Mouse (Mus musculus) embryonic fibroblast, embryonic 13.5 days (primary cell): ENCODE measurements around the gene Tmem164. TPM values are rescaled to one million over a fixed set of nuclear protein-coding genes. Genes with fewer than 3 reads are reported as not detected.

Experiments used
- H3K27ac ChIP-seq: 2 replicates; pipeline ENCODE4 v1.5.1; 2012; ENCODE audit warnings: low read length, control low read depth, inconsistent platforms; ENCODE audit not compliant: insufficient read depth
- H3K4me1 ChIP-seq: 2 replicates; pipeline ENCODE4 v1.6.1; 2011; ENCODE audit warnings: low read length; ENCODE audit not compliant: control insufficient read depth, insufficient read depth
- H3K4me3 ChIP-seq: 2 replicates; pipeline ENCODE4 v1.5.1; 2011; ENCODE audit warnings: mild to moderate bottlenecking, control low read depth, low read length; ENCODE audit not compliant: insufficient read depth
- CTCF ChIP-seq: IDR thresholded peaks from 2 replicates; pipeline ENCODE4 v1.5.1; 2011; ENCODE audit warnings: mild to moderate bottlenecking, control low read depth, low read length, moderate library complexity, borderline replicate concordance; ENCODE audit not compliant: insufficient read depth
- POLR2A ChIP-seq: IDR thresholded peaks from 2 replicates; pipeline ENCODE4 v1.6.1; 2011; ENCODE audit warnings: low read depth, mild to moderate bottlenecking, control low read depth, low read length, moderate library complexity
- polyA plus RNA-seq: library from polyadenylated mRNA; stranded (reverse); fragments of >200 nt; gene quantifications from 2 replicates; pipeline ENCODE4 v1.2.4, GENCODE M21; 2011; ENCODE audit warnings: low read depth; ENCODE audit not compliant: missing spikeins, insufficient read length

Gene Tmem164
- polyA plus RNA-seq, 1 experiment = 68.6 TPM

DNA sequence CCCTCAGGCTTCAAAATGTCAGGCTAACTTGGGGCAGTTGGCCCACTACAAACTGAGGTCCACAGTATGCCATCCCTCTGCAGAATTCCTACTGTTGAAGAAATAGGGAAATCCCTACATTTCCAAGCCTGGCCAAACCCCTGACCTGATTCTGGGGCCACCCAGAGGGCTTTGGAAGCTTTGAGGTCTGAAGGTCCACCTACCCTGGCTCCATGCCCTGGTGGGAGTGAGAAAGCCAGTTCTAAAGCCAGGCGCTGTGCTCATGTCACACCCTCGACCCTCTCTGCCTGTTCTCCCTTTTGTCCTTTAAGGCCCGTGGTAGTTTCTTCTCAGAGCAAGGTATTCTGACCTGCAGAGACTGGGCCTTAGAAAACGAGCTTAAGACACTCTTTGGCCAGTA, 94.9 kb downstream of the Tmem164 start:
- Histone ChIP-seq H3K4me1 (no peaks in the 10 kb centered on the region), H3K27ac (no peak overlapping the region), H3K4me3 (no peak overlapping the region)
- TF ChIP-seq CTCF (no peak), POLR2A (no peak)

DNA sequence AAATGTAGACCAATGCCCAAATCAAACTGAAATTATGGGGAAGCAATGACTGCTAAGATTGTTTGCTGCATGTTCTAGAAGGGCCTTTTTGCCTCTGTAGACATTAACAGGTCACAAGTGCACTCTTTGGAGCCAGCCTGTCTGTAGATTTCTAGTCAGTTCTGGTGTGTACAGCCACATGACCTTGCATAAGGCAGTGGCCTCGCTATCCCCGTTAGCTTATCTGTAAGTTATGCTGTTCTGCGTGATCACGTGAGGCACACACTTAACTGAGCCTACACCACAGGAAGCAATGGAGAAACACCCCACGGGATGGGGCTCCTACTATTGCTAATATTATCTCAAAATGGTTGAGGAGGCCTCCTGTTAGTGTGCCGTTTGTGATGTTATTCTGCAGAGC, 97.4 kb downstream of the Tmem164 start:
- no peak for TF ChIP-seq POLR2A
- TF ChIP-seq CTCF = no peak
- Histone ChIP-seq H3K4me1 (no peaks in the 10 kb centered on the region), H3K4me3 (no peak overlapping the region), H3K27ac (no peak overlapping the region)

DNA sequence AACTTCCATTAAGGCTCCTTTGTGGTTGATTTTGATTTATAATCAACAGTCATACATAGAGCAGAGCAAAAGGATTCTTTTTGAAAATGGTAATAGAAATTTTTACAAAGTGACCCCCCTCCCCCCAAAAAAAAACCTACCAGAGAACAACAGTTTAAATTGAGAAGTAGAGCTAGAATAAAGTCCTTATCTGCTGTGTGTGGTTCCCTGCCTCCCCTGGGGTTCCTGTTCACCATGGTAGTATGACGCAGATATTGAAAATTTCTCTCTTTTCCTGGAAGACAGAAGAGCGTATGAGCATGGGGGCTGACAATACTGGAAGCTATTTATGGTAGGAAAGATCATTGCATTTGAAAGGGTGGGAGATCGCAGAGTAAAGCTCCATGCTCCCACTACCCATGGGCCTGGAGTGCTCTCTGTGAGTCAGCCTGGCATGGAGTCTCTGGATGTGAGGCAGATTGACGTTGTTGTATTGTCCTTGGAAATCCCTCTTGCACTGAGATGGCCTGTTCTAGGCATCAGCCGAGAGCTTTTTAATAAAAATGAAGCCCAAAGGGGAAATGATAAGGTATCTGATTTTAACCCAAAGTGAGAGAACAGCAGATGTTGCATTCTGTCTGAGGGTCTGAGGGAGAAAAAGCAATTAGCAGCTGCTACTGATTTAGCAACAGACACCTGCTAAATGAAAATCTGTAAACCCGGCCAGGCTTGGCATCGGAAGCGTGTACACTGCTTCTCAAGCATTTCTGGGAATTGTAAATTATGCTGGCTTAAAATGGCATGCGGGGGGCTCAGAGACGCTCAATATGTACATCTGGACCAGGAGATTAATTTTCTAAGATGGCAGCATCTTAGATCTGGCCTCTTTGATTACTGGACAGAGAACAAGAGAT, 105.2 kb downstream of the Tmem164 start:
- Histone ChIP-seq H3K27ac (no peak overlapping the region), H3K4me3 (no peak overlapping the region), H3K4me1 (no peaks in the 10 kb centered on the region)
- TF ChIP-seq POLR2A = no peak
- no peak for TF ChIP-seq CTCF

DNA sequence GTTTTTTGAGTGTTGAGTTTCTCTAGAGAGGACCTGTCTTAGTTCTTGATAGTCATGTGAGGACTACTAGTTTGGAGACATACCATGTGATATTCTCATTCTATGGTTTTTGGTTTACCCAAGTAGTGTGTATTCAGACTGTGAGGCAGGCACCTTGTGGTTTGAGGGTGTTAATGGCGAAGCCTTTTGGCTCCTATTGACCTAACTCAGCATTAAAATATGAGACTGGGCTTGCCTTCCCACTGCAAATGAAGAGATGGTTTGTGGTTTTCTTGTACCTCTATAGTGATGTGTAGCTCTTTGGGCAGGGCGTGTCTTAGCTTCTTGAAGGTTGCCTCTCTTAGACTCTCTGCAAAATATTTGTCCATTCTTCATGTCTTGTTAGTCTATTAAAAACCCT, 111.0 kb downstream of the Tmem164 start:
- Histone ChIP-seq H3K4me1 (no peaks in the 10 kb centered on the region), H3K27ac (no peak overlapping the region), H3K4me3 (no peak overlapping the region)
- TF ChIP-seq POLR2A (no peak), CTCF (no peak)

DNA sequence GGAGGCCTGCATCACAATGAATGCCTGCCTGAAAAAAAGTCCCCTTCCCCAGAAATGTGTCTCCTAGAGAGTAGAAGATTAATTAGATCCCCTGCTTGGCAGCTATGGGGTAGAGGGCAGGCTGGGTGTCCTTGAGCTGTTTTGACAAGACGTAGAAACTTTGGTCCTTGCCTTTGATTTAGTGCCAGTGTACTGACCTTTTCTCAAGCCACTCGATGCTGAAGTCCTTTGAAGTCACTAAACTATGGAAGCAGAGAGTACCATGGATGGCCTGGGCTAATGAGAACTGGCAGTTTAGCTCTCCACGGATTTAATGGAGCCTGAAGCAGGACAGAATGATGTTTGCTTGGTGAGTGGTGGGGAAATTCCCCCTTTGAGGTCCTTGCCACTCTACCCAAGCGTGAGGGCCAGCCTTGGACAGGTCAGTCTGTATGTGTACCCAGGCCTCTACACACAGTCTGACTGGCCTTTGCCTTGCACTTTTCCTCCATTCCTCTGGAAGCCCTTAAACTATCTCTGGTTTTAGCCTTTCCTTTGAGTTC, 112.9 kb downstream of the Tmem164 start:
- no peak overlapping the region for H3K27ac ChIP-seq
- no peaks in the 10 kb centered on the region for H3K4me1 ChIP-seq
- H3K4me3 ChIP-seq = no peak overlapping the region
- TF ChIP-seq CTCF (no peak), POLR2A (no peak)

DNA sequence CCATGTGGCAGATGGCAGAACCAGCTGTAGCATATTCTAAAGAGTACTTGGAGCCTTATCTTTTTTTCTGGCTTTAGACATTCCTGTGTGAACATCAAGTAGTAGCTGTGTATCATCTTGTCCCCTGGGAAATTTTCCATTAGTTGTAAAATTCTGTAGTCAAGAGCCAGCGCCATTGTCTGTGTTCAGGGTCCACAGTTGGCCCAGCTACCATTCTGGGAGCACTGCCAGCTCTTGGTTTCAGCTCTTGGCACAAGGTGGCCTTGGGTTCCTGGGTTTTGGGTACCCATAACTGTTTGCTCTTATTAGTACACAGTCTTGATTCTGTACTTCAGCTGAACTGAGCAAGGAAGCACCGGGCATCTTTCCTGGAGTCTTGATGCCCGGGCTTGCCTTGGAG, 123.4 kb downstream of the Tmem164 start:
- Histone ChIP-seq H3K4me3 (no peak overlapping the region), H3K4me1 (no peaks in the 10 kb centered on the region), H3K27ac (no peak overlapping the region)
- TF ChIP-seq CTCF (no peak), POLR2A (no peak)

DNA sequence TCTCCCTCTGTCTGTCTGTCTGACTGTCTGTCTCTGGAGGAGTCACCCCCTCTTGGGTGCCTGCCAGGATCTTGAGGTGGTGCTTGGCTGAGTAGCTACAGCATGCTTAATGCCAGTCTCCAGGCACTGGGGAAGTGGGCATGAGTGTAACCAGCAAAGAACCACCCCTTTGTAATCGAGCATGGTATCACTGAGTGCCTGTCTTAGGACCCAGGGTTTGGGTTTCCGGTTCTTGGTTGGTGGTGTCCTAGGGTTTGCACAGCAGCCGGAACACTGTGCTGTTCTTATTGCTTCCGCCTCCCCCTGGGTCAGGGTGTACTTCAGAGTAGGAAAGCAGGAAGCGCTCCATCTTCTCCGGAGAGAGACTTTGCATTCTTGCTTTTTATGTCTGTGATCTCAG, 124.9 kb downstream of the Tmem164 start:
- Histone ChIP-seq H3K27ac (no peak overlapping the region), H3K4me3 (no peak overlapping the region), H3K4me1 (no peaks in the 10 kb centered on the region)
- no peak for TF ChIP-seq POLR2A
- no peak for TF ChIP-seq CTCF

DNA sequence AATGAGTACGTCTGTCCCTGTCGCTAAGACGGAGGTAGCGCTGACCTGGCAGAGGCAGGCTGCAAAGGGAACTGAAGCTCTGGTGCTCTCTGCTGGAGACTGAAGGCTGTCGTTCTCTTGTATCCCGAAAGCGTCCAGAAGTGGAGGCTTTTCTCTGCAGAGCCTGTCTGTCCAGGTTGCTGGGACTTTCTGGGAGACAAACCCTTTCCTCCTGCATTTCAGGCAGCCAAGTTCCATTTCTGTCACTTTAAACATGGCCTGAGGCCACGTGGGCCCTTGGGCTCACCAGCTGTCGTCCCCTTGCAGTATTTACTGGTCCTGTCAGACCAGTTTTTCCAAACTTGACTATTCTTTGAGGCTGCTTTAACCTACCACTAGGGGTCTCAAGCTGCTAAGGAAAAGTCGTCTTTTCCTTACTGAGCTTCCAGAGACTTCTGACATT, 125.4 kb downstream of the Tmem164 start:
- H3K27ac ChIP-seq = no peak overlapping the region
- TF ChIP-seq POLR2A (no peak), CTCF (no peak)

DNA sequence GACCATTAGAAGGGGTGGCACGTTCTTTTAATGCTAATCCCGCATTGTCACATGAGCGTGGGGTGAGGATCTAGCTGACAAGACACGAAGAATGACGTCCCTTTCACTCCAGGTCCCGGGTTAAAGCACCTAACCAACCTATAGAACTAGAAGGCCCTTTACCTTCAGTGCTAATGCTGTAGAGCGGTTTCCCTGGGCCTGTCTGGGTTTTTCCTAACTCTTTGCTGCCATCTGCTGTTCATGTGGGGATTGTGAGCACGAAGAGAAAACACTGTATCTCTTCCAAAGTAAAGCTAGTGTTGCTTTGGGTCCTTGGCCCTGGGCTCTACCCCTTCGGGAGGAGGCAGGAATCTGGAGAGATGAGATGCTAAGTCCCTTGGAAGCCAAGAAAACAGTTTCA, 127.2 kb downstream of the Tmem164 start:
- no peak overlapping the region for H3K27ac ChIP-seq
- no peak overlapping the region for H3K4me3 ChIP-seq
- TF ChIP-seq POLR2A = no peak
- no peak for TF ChIP-seq CTCF
- no peaks in the 10 kb centered on the region for H3K4me1 ChIP-seq

More for the DNA sequence above, 125.4 kb downstream of the Tmem164 start:
- Histone ChIP-seq H3K4me1 (no peaks in the 10 kb centered on the region), H3K4me3 (no peak overlapping the region)

DNA sequence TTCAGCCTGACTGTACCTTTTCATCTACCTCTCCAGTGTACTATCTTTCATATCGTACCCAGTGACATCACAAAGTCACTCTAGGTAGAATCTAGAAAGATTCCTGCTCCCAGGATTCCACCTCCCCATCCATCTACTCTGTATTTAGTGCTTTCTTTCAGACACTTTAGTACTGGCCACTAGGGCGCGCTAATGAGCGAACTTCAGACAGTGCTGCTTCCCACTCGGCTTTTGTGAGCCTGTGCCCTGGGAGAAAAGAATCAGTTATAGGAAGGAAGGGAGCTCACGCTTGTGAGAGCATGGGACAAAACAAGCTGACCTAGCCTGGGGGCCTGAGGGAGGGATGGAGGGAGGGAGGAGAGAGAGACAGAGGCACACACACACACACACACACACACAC, 131.9 kb downstream of the Tmem164 start:
- no peak overlapping the region for H3K4me3 ChIP-seq
- H3K27ac ChIP-seq = no peak overlapping the region
- no peak for TF ChIP-seq POLR2A
- no peak for TF ChIP-seq CTCF
- no peaks in the 10 kb centered on the region for H3K4me1 ChIP-seq

DNA sequence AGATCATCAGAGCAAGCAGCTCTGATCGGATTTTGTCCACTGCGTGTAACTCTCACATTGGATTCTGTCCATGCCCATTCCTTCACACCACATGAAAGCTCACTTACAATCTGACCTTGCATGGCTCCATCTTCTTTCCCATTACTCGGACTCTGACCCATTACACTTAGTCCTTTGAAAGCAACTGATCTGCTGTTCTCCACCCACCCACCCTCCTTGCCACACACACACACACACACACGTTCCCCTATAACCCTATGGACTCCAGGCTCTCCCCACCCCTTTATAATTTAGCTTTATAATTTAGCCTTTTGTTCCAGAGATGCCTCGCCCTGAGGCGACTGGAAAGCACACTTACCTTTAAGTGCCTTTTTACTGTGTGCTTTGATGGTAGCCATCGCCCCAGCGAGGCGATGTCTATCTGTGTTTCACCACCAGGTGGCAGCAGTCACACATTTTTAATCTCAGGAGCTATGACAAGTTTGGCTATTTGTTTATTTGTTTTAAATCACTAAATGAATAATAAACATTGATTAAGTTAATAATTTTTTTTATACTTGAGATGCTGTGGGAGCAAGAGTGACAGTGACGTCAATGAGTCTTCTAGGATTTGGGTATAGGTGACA, 137.0 kb downstream of the Tmem164 start:
- TF ChIP-seq CTCF (0 out of 2 replicates have a peak, but pooled peaks have one; percentile 11), POLR2A (no peak)
- no peak overlapping the region for H3K27ac ChIP-seq

More for the DNA sequence above, 137.0 kb downstream of the Tmem164 start:
- Histone ChIP-seq H3K4me3 (no peak overlapping the region), H3K4me1 (no peaks in the 10 kb centered on the region)
